Mouse (Mus musculus): ENCODE results near the gene Tubb5. TPM values are rescaled to one million over a fixed set of nuclear protein-coding genes. Genes with fewer than 3 reads are reported as not detected.

Gene Tubb5
- polyA plus RNA-seq, 1 experiment from 2014 or later, result 240 TPM

- no peak overlapping the region; the same call in 1 of the 2 replicates for H3K27ac ChIP-seq (ENCODE audit: low read depth, low read length)
- no peak overlapping the region for H3K4me2 ChIP-seq (replicated peaks; ENCODE audit: low read depth)
- WGBS, result 59% methylated on average over 10 of the region's 14 CpGs
- H3K4me1 ChIP-seq (replicated peaks; ENCODE audit: control insufficient read depth, insufficient read depth, low read length), result peaks cover 9% of the 10 kb centered on the region
- H3K36me3 ChIP-seq (ENCODE audit: control insufficient read depth, insufficient read depth), result no peaks in the 10 kb centered on the region
- H3K4me3 ChIP-seq (ENCODE audit: low read depth, low read length), result no peak overlapping the region
- H3K9ac ChIP-seq (ENCODE audit: low read depth, low read length), result no peak overlapping the region
- no peak for ATAC-seq
- no peak for TF ChIP-seq CTCF (IDR thresholded peaks at IDR 0.05; ENCODE audit: low read depth)
- H3K27me3 ChIP-seq (replicated peaks; ENCODE audit: control insufficient read depth, insufficient read depth, low read length), result no peaks in the 10 kb centered on the region
- no peaks in the 10 kb centered on the region for H3K9me3 ChIP-seq (ENCODE audit: control insufficient read depth)
Observed at GRCm38 (mm10) chr17:35816686-35817085, 21.4 kb downstream of the Tubb5 start.

DNA sequence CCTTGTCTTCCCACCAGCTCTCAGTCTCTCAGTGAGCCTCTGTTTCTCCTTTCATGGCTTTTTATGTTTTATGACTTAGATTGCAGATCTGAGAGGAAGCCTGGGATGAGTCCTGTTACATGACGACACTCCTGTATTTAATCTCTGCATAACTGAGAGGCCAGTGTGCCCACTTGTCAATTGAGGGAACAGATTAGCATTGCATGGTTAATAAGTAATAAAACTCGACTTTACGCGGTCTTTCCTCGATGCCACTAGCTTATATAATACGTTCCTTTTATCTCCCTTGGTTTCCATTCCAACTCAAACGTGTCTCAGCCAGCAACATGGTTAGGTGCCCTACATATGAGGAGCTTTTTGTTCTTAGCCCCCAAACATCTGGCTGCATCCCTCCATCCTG lies 22.3 kb downstream of the Tubb5 start:
- Histone ChIP-seq H3K9ac (ENCODE audit: low read depth, low read length) (no peak overlapping the region), H3K4me3 (ENCODE audit: low read depth, low read length) (no peak overlapping the region), H3K27me3 (replicated peaks; ENCODE audit: control insufficient read depth, insufficient read depth, low read length) (no peaks in the 10 kb centered on the region), H3K36me3 (ENCODE audit: control insufficient read depth, insufficient read depth) (no peaks in the 10 kb centered on the region), H3K4me1 (replicated peaks; ENCODE audit: control insufficient read depth, insufficient read depth, low read length) (peaks cover 9% of the 10 kb centered on the region), H3K4me2 (replicated peaks; ENCODE audit: low read depth) (peak overlapping the region; percentile 18; the same call in 1 of the 2 replicates), H3K27ac (ENCODE audit: low read depth, low read length) (no peak overlapping the region; the same call in 1 of the 2 replicates), H3K9me3 (ENCODE audit: control insufficient read depth) (no peaks in the 10 kb centered on the region)
- 0 out of 2 replicates have a peak, but pooled peaks have one; percentile 23 for ATAC-seq
- 30% methylated on average over 7 of the region's 7 CpGs for WGBS
- no peak for TF ChIP-seq CTCF (IDR thresholded peaks at IDR 0.05; ENCODE audit: low read depth)

GRCm38 (mm10) chr17:35814678-35815077 lies 23.4 kb downstream of the Tubb5 start:
- ATAC-seq, result peak; percentile 55
- TF ChIP-seq CTCF (IDR thresholded peaks at IDR 0.05; ENCODE audit: low read depth), result no peak

GRCm38 (mm10) chr17:35813653-35814052 lies 24.5 kb downstream of the Tubb5 start:
- Histone ChIP-seq H3K27me3 (replicated peaks; ENCODE audit: control insufficient read depth, insufficient read depth, low read length) (no peaks in the 10 kb centered on the region), H3K4me1 (replicated peaks; ENCODE audit: control insufficient read depth, insufficient read depth, low read length) (peaks cover 9% of the 10 kb centered on the region), H3K4me3 (ENCODE audit: low read depth, low read length) (no peak overlapping the region), H3K9ac (ENCODE audit: low read depth, low read length) (no peak overlapping the region), H3K9me3 (ENCODE audit: control insufficient read depth) (no peaks in the 10 kb centered on the region), H3K4me2 (replicated peaks; ENCODE audit: low read depth) (no peak overlapping the region), H3K27ac (ENCODE audit: low read depth, low read length) (peak overlapping the region; percentile 41; the same call in 1 of the 2 replicates), H3K36me3 (ENCODE audit: control insufficient read depth, insufficient read depth) (no peaks in the 10 kb centered on the region)
- ATAC-seq, result no peak
- WGBS, result 48% methylated on average over 7 of the region's 7 CpGs
- TF ChIP-seq CTCF (IDR thresholded peaks at IDR 0.05; ENCODE audit: low read depth), result no peak

More at GRCm38 (mm10) chr17:35814678-35815077, 23.4 kb downstream of the Tubb5 start:
- Histone ChIP-seq H3K36me3 (ENCODE audit: control insufficient read depth, insufficient read depth) (no peaks in the 10 kb centered on the region), H3K4me1 (replicated peaks; ENCODE audit: control insufficient read depth, insufficient read depth, low read length) (peaks cover 9% of the 10 kb centered on the region), H3K4me3 (ENCODE audit: low read depth, low read length) (no peak overlapping the region), H3K9me3 (ENCODE audit: control insufficient read depth) (no peaks in the 10 kb centered on the region), H3K27me3 (replicated peaks; ENCODE audit: control insufficient read depth, insufficient read depth, low read length) (no peaks in the 10 kb centered on the region), H3K27ac (ENCODE audit: low read depth, low read length) (peak overlapping the region; percentile 57), H3K9ac (ENCODE audit: low read depth, low read length) (no peak overlapping the region), H3K4me2 (replicated peaks; ENCODE audit: low read depth) (no peak overlapping the region)
- WGBS, result 15% methylated on average over 6 of the region's 6 CpGs

DNA sequence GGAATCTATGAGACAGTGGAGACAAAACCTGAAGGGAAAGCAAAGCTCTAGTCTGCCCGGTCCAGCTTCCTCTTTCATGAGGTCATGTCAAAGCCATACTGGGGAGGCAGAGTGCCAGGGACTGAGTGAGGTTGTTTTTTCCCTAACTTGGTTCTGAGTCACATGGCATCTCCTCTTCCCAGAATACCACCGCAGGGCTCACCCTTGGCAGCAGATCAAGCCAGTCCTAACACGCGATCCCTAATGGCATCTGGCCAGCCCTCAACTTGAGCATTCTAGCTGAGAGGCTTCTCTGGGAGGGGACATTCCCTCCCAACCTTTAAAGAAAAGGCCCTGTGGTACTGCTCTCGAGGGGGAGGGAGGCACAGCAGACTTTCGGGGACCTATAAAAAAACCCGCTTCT lies 24.9 kb downstream of the Tubb5 start:
- Histone ChIP-seq H3K27me3 (replicated peaks; ENCODE audit: control insufficient read depth, insufficient read depth, low read length) (no peaks in the 10 kb centered on the region), H3K4me1 (replicated peaks; ENCODE audit: control insufficient read depth, insufficient read depth, low read length) (peaks cover 9% of the 10 kb centered on the region), H3K36me3 (ENCODE audit: control insufficient read depth, insufficient read depth) (no peaks in the 10 kb centered on the region), H3K4me3 (ENCODE audit: low read depth, low read length) (no peak overlapping the region), H3K27ac (ENCODE audit: low read depth, low read length) (0 out of 2 replicates have a peak overlapping the region, but pooled peaks have one; percentile 41), H3K4me2 (replicated peaks; ENCODE audit: low read depth) (0 out of 2 replicates have a peak overlapping the region, but pooled peaks have one; percentile 13), H3K9ac (ENCODE audit: low read depth, low read length) (no peak overlapping the region), H3K9me3 (ENCODE audit: control insufficient read depth) (no peaks in the 10 kb centered on the region)
- 43% methylated on average over 7 of the region's 7 CpGs for WGBS
- no peak for TF ChIP-seq CTCF (IDR thresholded peaks at IDR 0.05; ENCODE audit: low read depth)
- peak; percentile 48 for ATAC-seq

DNA sequence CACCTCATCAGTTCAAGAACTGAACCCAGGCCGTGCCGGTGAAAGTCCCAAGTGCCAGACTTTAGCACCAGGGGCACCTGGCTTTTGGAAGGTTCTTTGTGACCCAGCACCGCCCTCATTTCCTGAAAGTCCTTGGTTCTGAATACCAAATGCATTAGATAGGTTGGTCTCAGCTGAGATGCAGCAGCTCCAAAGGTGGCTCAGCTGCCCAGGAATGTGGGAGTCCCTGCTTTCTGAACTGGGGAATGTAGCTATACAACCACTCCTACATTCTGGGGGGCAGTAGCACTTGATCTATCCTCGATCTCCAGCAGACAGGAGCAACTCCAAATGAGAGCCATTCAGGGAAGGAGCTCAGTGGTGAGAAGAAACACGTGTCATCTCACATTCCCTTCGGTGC lies 25.4 kb downstream of the Tubb5 start:
- Histone ChIP-seq H3K4me1 (replicated peaks; ENCODE audit: control insufficient read depth, insufficient read depth, low read length) (peaks cover 9% of the 10 kb centered on the region), H3K27ac (ENCODE audit: low read depth, low read length) (peak overlapping the region; percentile 70; the same call in 1 of the 2 replicates), H3K4me2 (replicated peaks; ENCODE audit: low read depth) (no peak overlapping the region), H3K27me3 (replicated peaks; ENCODE audit: control insufficient read depth, insufficient read depth, low read length) (no peaks in the 10 kb centered on the region), H3K4me3 (ENCODE audit: low read depth, low read length) (no peak overlapping the region), H3K36me3 (ENCODE audit: control insufficient read depth, insufficient read depth) (no peaks in the 10 kb centered on the region), H3K9me3 (ENCODE audit: control insufficient read depth) (no peaks in the 10 kb centered on the region), H3K9ac (ENCODE audit: low read depth, low read length) (no peak overlapping the region)
- no peak for TF ChIP-seq CTCF (IDR thresholded peaks at IDR 0.05; ENCODE audit: low read depth)
- ATAC-seq, result no peak
- 68% methylated on average over 6 of the region's 6 CpGs for WGBS

Data from intestine, postnatal 0 days (tissue).